Mouse (Mus musculus) heart, embryonic 12.5 days (tissue): ENCODE results near the gene Map2k4. TPM values are rescaled to one million over a fixed set of nuclear protein-coding genes. Genes with fewer than 3 reads are reported as not detected.

Experiments
- ATAC-seq: fragments of 200-750 bp; cut with Nextera tagmentation; 2 replicates; pipeline ENCODE4 v1.8.0; 2017; ENCODE audit warnings: moderate TSS enrichment, moderate library complexity; ENCODE audit not compliant: insufficient number of reproducible peaks, low FRiP score
- H3K27ac ChIP-seq: fragments of 300-500 bp; sonication (generic); 2 replicates; pipeline ENCODE4 v1.5.1; 2016; ENCODE audit warnings: mild to moderate bottlenecking, moderate library complexity; ENCODE audit not compliant: poor library complexity, severe bottlenecking
- H3K27me3 ChIP-seq: fragments of 300-500 bp; sonication (generic); replicated peaks from 2 replicates; pipeline ENCODE4 v1.6.1; 2016; ENCODE audit warnings: mild to moderate bottlenecking, moderate library complexity
- H3K36me3 ChIP-seq: fragments of 300-500 bp; sonication (generic); 2 replicates; pipeline ENCODE4 v1.6.1; 2016; ENCODE audit warnings: mild to moderate bottlenecking, moderate library complexity
- H3K4me1 ChIP-seq: fragments of 300-500 bp; sonication (generic); replicated peaks from 2 replicates; pipeline ENCODE4 v1.6.1; 2016; ENCODE audit warnings: mild to moderate bottlenecking
- H3K4me2 ChIP-seq: fragments of 300-500 bp; sonication (generic); 2 replicates; pipeline ENCODE4 v1.6.1; 2016; ENCODE audit warnings: mild to moderate bottlenecking, moderate library complexity
- H3K4me3 ChIP-seq: fragments of 300-500 bp; sonication (generic); 2 replicates; pipeline ENCODE4 v1.5.1; 2016; ENCODE audit warnings: mild to moderate bottlenecking
- H3K9ac ChIP-seq: fragments of 300-500 bp; sonication (generic); 2 replicates; pipeline ENCODE4 v1.6.1; 2016; ENCODE audit warnings: mild to moderate bottlenecking, moderate library complexity
- H3K9me3 ChIP-seq: fragments of 300-500 bp; sonication (generic); replicated peaks from 2 replicates; pipeline ENCODE4 v1.6.1; 2016; ENCODE audit warnings: mild to moderate bottlenecking, moderate library complexity
- WGBS: fragments of 180-500 bp; shearing (Covaris S2); methylation state at CpG from one replicate; pipeline ENCODE4 v1.1.7; 2016; 5-methylcytosine and 5-hydroxymethylcytosine counted together
- microRNA counts: library from miRNA; unstranded; fragments of <30 nt; microRNA quantifications from one replicate; lab custom pipeline; 2017
- microRNA-seq: library from miRNA; unstranded; fragments of <30 nt; microRNA quantifications from one replicate; pipeline ENCODE4, GENCODE M21; 2017
- polyA plus RNA-seq: library from polyadenylated mRNA; unstranded; fragments of >200 nt; fragmentation: Nextera tagmentation; extraction: Ambion mirVana; gene quantifications from 2 replicates; pipeline ENCODE4 v1.2.1, GENCODE M21; 2016

Map2k4 gene
- polyA plus RNA-seq, 1 experiment from 2014 or later: 73.4 TPM

GRCm38 (mm10) chr11:65646314-65646713, 141.8 kb downstream of the Map2k4 start:
- Histone ChIP-seq H3K4me3 (no peak overlapping the region), H3K9me3 (no peaks in the 10 kb centered on the region), H3K27me3 (no peaks in the 10 kb centered on the region), H3K9ac (no peak overlapping the region), H3K27ac (peak overlapping the region; percentile 58; the same call in 1 of the 2 replicates), H3K36me3 (no peaks in the 10 kb centered on the region), H3K4me1 (peaks cover 69% of the 10 kb centered on the region), H3K4me2 (no peak overlapping the region)
- no peak for ATAC-seq
- 59% methylated on average over 5 of the region's 5 CpGs for WGBS

GRCm38 (mm10) chr11:65644539-65644938, 143.6 kb downstream of the Map2k4 start:
- 48% methylated on average over 4 of the region's 4 CpGs for WGBS

DNA sequence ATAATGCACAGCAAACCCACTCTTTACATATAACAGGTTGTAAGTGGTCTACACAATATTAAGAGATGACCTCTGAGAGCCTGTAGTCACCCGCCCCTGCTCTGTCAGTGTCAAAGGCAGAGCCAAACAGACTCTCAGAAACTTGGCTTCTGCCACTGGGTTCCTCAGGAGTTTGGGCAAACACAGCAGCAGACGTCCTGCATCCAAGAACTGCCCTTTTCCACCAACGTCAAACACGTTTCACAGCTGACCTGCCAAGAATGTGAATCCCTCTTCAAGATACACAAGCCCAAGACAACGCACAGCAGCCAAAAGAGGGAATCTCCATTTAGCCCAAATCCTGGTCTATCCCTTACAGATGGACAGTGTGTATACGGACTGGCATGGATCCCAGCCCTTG, 147.8 kb downstream of the Map2k4 start:
- ATAC-seq: no peak
- peaks cover 39% of the 10 kb centered on the region for H3K4me1 ChIP-seq
- 77% methylated on average over 6 of the region's 6 CpGs for WGBS
- no peak overlapping the region for H3K4me3 ChIP-seq
- H3K27me3 ChIP-seq: no peaks in the 10 kb centered on the region
- H3K4me2 ChIP-seq: no peak overlapping the region
- H3K9ac ChIP-seq: no peak overlapping the region
- no peaks in the 10 kb centered on the region for H3K36me3 ChIP-seq
- no peak overlapping the region for H3K27ac ChIP-seq
- no peaks in the 10 kb centered on the region for H3K9me3 ChIP-seq

More at GRCm38 (mm10) chr11:65644539-65644938, 143.6 kb downstream of the Map2k4 start:
- Histone ChIP-seq H3K27me3 (no peaks in the 10 kb centered on the region), H3K27ac (peak overlapping the region; percentile 48; the same call in 1 of the 2 replicates), H3K36me3 (no peaks in the 10 kb centered on the region), H3K9ac (no peak overlapping the region), H3K4me3 (no peak overlapping the region), H3K9me3 (no peaks in the 10 kb centered on the region), H3K4me1 (peaks cover 51% of the 10 kb centered on the region), H3K4me2 (no peak overlapping the region)
- ATAC-seq: no peak

MicroRNAs within 50 kb of the gene (microRNA counts, 519-probe panel; counts per million panel counts)
- microRNA mmu-miR-744 (lab: Ali Mortazavi, UCI): not detected

Small RNA genes lying within 50 kb of the gene (microRNA-seq; reads per million reads assigned to microRNA genes)
- 4,233 reads per million, percentile 91 among the genes with 10 or more reads in this experiment for gene Mir744

Other genes with a start within 250 kb of the Map2k4 start
- gene Zkscan6, start 18.9 kb upstream of the Map2k4 start, polyA plus RNA-seq: 10.6 and 12.3 TPM in 2 replicates